Mouse (Mus musculus) forebrain, embryonic 13.5 days (tissue): Measurements from ENCODE around the gene Evx1. TPM values are rescaled to one million over a fixed set of nuclear protein-coding genes. Genes with fewer than 3 reads are reported as not detected.

Experiments used
- ATAC-seq: fragments of 200-750 bp; cut with Nextera tagmentation; 2 replicates; pipeline ENCODE4 v1.8.0; 2017
- H3K27ac ChIP-seq: fragments of 300-500 bp; sonication (generic); 2 replicates; pipeline ENCODE4 v1.5.1; 2015; ENCODE audit warnings: inconsistent platforms, mild to moderate bottlenecking, moderate library complexity
- H3K27me3 ChIP-seq: fragments of 300-500 bp; sonication (generic); 2 replicates; pipeline ENCODE4 v1.6.1; 2015; ENCODE audit warnings: mild to moderate bottlenecking, inconsistent platforms
- H3K36me3 ChIP-seq: fragments of 300-500 bp; sonication (generic); 2 replicates; pipeline ENCODE4 v1.6.1; 2015; ENCODE audit warnings: mild to moderate bottlenecking, inconsistent platforms; ENCODE audit not compliant: poor library complexity, severe bottlenecking
- H3K4me1 ChIP-seq: fragments of 300-500 bp; sonication (generic); 2 replicates; pipeline ENCODE4 v1.6.1; 2015; ENCODE audit warnings: inconsistent platforms
- H3K4me2 ChIP-seq: fragments of 300-500 bp; sonication (generic); 2 replicates; pipeline ENCODE4 v1.6.1; 2015; ENCODE audit warnings: inconsistent platforms, mild to moderate bottlenecking, moderate library complexity
- H3K4me3 ChIP-seq: fragments of 300-500 bp; sonication (generic); 2 replicates; pipeline ENCODE4 v1.5.1; 2015; ENCODE audit warnings: mild to moderate bottlenecking, inconsistent platforms
- H3K9ac ChIP-seq: fragments of 300-500 bp; sonication (generic); 2 replicates; pipeline ENCODE4 v1.6.1; 2015; ENCODE audit warnings: mild to moderate bottlenecking, inconsistent platforms
- H3K9me3 ChIP-seq: fragments of 300-500 bp; sonication (generic); replicated peaks from 2 replicates; pipeline ENCODE4 v1.6.1; 2016; ENCODE audit warnings: inconsistent platforms
- WGBS: fragments of 180-500 bp; shearing (Covaris S2); methylation state at CpG from one replicate; pipeline ENCODE4 v1.1.7; 2015; 5-methylcytosine and 5-hydroxymethylcytosine counted together
- polyA plus RNA-seq: library from polyadenylated mRNA; unstranded; fragments of >200 nt; fragmentation: Nextera tagmentation; extraction: Ambion mirVana; gene quantifications from 2 replicates; pipeline ENCODE4 v1.2.1, GENCODE M21; 2015

Evx1 gene
- polyA plus RNA-seq, 1 experiment from 2014 or later = not detected

DNA sequence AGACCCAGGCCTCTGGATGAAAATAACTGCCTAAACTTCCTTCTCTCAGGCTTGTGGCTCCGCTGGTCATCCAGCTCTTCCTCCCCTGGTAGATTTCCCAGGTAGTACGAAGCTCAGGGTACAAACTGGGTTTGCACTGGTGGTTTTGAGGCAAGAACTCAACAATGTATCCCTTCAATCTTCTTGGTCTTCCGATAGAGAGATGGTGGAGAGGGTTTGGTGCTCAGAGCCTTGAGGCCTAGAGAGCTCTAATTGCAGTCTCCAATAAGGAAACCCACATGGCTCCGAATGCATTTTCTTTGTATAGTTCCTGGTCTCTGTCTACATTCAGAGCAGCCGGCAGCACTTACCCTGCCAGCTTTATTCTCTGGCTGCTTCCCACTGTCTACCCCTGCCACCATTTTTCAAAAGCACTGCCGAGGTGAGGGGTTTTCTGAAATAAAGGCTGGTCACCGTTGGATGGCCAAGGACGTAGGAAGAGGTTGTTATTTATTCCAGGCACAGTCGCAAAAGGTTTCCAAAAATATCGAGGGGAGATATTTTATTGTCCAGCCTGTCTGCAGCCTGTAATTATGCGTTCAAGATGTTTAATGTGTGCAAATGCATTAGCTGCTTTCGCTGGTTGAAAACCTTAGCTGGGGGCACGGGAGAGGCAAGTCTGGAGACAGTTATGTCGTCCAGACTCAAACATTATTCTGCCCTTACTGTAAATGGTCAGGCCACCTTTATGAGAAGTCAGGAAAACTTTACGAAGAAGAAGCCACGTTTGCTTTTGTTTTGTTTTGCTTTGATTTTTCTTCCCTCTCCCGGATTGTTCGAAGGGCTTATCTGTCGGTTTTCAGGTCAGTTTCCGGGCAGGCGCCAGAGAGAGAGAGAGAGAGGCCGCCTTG is 40.3 kb upstream of the Evx1 start:
- 2% methylated on average over 22 of the region's 22 CpGs for WGBS

DNA sequence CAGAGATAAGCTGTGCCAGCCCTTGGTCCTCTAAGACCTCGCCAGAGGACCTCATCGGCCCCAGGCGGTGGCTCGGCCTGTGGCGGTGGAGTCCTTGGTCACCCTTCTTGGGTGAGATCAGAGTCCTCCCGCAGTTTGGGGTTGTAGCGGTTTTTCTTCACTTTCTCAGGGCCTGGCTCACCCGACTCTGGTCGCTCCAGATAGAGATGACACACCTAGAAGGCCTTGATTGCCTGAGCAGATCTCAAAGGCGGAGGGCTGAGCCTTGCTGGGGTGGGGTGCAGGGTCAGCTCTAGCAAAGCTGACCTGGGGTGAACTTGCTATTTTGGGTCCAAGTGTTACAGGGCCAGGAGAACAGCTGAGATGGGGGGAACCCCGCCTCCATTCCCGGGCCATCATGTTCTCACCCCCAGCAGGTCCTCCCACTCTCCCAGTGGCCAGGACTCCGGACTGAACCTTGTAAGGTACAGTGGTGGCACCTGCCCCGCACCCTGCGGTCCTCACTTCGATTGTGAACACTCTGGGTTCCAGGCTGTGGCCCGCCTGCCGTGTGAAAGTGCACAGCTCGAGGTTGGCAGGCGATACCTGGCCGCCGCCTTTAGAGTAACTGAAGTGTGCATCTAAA is 39.5 kb upstream of the Evx1 start:
- peaks cover 99% of the 10 kb centered on the region for H3K27me3 ChIP-seq
- no peaks in the 10 kb centered on the region for H3K4me1 ChIP-seq
- no peak overlapping the region for H3K27ac ChIP-seq
- 1% methylated on average over 22 of the region's 22 CpGs for WGBS
- H3K9ac ChIP-seq = no peak overlapping the region
- no peaks in the 10 kb centered on the region for H3K36me3 ChIP-seq
- no peak for ATAC-seq
- no peak overlapping the region for H3K4me2 ChIP-seq
- no peak overlapping the region for H3K4me3 ChIP-seq
- no peaks in the 10 kb centered on the region for H3K9me3 ChIP-seq

More for the DNA sequence above, 40.3 kb upstream of the Evx1 start:
- Histone ChIP-seq H3K9ac (no peak overlapping the region), H3K4me1 (no peaks in the 10 kb centered on the region), H3K27me3 (peaks cover 99% of the 10 kb centered on the region), H3K36me3 (no peaks in the 10 kb centered on the region), H3K4me2 (no peak overlapping the region), H3K4me3 (no peak overlapping the region), H3K9me3 (no peaks in the 10 kb centered on the region), H3K27ac (no peak overlapping the region)
- no peak for ATAC-seq

DNA sequence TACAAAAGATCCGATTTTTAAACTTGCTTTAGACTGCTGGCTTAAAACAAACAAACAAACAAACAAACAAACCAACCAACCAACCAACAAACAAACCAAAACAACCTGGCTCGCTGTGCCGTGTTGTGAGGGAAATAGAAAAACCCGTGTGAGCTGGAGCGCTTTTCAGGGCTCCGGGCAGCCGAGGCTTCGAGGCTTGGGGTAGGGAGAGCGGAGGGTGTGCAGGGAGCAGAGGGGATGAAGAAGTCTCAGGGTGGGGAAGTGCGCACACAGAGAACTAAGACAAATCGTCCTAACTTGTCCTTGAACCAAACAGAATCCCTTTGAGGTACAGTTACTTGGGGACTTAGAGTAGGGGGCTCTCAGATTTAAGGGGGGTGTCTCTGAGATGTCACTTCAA is 38.7 kb upstream of the Evx1 start:
- 3% methylated on average over 11 of the region's 11 CpGs for WGBS
- no peaks in the 10 kb centered on the region for H3K4me1 ChIP-seq
- H3K4me2 ChIP-seq = no peak overlapping the region
- H3K27ac ChIP-seq = no peak overlapping the region
- no peaks in the 10 kb centered on the region for H3K36me3 ChIP-seq
- no peak overlapping the region for H3K9ac ChIP-seq
- no peak overlapping the region for H3K4me3 ChIP-seq
- H3K9me3 ChIP-seq = no peaks in the 10 kb centered on the region
- no peak for ATAC-seq
- peaks cover 98% of the 10 kb centered on the region for H3K27me3 ChIP-seq

DNA sequence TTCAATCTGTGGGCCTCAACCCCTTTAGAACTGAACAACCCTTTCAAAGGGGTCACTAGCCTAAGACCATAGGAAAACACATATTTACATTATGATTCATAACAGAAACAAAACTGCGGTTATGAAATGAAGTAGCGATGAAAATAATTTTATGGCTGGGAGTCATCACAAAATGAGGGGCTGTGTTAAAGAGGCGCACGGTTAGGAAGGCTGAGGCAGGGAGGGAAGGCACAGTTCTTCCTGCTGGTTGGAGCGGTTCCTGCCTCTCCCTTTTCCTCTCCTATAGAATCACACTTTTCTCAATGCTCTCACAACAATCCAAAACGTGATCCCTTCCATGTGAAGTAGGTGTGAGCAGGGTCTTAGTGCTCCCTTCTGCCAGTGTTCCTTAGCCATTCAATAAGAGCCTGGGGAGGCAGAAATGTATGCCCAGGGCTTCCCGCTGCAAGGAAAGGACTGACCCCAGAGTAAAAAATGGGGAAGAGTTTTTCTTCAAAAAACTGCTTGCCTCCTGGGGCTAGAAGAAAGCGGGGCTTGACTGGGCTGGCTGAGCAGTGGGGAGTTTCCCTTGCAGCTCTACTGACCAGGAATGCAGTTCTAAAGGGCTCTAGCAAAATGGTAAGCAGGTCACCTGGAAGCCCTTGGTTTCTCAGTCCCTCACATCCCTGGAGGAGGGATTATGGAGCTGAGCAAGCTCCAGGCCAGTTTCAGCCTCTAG is 37.6 kb upstream of the Evx1 start:
- Histone ChIP-seq H3K27me3 (peaks cover 97% of the 10 kb centered on the region), H3K9me3 (no peaks in the 10 kb centered on the region), H3K4me1 (no peaks in the 10 kb centered on the region), H3K27ac (no peak overlapping the region), H3K36me3 (no peaks in the 10 kb centered on the region), H3K4me2 (no peak overlapping the region), H3K9ac (no peak overlapping the region), H3K4me3 (no peak overlapping the region)
- ATAC-seq = no peak
- 6% methylated on average over 8 of the region's 8 CpGs for WGBS

DNA sequence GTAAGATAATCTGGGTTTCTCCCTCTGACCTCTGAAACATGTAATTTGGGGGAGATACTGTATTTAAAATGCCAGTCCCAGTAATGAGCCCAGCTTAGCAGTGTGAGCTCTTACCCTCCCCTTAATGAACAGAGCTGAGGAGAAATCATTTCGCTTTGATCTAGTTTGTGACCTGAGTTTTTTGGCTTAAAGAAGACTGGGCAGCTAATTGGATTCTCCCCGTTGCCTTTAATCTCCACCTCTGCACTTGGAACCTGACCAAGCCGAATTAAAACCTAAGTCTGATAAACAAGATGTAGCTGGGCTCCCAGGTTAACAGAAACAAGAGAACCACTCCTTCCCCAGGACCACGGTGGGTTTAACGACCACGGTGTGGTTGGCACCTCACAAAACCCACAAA is 36.9 kb upstream of the Evx1 start:
- no peak overlapping the region for H3K4me2 ChIP-seq
- no peak overlapping the region for H3K4me3 ChIP-seq
- no peaks in the 10 kb centered on the region for H3K36me3 ChIP-seq
- under 1% methylated on average over 6 of the region's 6 CpGs for WGBS
- peaks cover 97% of the 10 kb centered on the region for H3K27me3 ChIP-seq
- no peak overlapping the region for H3K27ac ChIP-seq
- H3K4me1 ChIP-seq = no peaks in the 10 kb centered on the region
- no peak for ATAC-seq
- H3K9me3 ChIP-seq = no peaks in the 10 kb centered on the region
- H3K9ac ChIP-seq = no peak overlapping the region

DNA sequence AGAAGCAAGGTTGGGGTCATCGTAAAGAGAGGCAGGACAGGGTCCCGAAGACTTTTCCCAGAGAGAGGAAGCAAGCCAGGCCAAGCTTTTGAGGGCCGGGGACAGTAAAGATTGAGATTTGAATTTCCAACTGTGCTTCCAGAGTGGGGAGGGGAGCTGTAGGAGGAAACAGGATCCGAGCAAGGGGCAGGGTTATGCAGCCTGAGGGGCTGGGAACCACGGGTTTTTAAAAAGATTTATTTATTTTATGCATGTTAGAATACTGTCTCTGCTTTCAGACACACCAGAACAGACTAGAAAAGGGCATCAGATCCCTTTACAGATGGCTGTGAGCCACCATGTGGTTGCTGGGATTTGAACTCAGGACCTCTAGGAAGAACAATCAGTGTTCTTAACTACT is 36.4 kb upstream of the Evx1 start:
- ATAC-seq = no peak
- Histone ChIP-seq H3K4me1 (no peaks in the 10 kb centered on the region), H3K27ac (no peak overlapping the region), H3K36me3 (no peaks in the 10 kb centered on the region), H3K9me3 (no peaks in the 10 kb centered on the region), H3K9ac (no peak overlapping the region), H3K4me3 (no peak overlapping the region), H3K4me2 (no peak overlapping the region), H3K27me3 (peaks cover 97% of the 10 kb centered on the region)
- WGBS = 10% methylated on average over 5 of the region's 5 CpGs

DNA sequence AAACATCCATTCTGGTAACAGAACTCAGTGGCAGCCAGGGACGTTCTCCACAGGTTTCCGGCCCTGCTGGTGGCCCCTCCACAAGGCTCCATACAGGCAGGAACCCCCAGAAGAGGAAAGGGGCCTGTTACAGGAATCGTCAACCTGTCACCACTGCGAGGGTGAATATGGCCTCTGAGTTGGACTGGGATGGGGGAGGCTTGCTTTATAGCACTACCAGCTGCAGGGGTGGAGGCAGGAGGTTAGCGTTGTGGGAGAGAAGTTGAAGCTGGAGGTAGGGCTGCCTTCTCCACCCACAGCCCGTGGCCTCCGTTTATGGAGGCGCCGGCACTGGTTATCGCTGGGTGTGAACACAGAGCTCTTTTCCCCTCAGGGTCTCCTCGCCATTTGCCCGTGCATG is 32.2 kb upstream of the Evx1 start:
- Histone ChIP-seq H3K4me2 (no peak overlapping the region), H3K36me3 (no peaks in the 10 kb centered on the region), H3K9ac (no peak overlapping the region), H3K9me3 (no peaks in the 10 kb centered on the region), H3K27ac (no peak overlapping the region), H3K27me3 (peaks cover 88% of the 10 kb centered on the region), H3K4me1 (no peaks in the 10 kb centered on the region), H3K4me3 (no peak overlapping the region)
- ATAC-seq = no peak
- WGBS = 73% methylated on average over 12 of the region's 12 CpGs

DNA sequence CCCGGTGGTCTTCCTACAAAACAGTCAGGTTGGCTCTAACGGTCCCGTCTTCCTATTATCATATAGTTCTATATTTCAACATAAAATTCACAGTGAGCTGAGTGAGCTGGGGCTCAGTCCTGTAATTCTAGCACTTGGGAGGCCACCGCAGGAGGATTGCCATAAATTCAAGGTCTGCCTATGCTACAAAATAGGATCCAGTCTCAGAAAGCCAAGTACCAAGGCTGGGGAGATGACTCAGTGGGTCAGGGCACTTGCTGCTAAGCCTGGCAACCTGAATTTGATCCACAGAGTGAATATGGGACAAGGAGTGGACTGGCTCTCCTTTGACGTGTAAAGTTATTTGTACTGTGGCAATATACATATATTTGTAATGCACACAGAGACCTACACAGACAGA is 29.4 kb upstream of the Evx1 start:
- H3K4me2 ChIP-seq = no peak overlapping the region
- 85% methylated on average over 5 of the region's 5 CpGs for WGBS
- H3K9ac ChIP-seq = no peak overlapping the region
- no peak for ATAC-seq
- H3K36me3 ChIP-seq = no peaks in the 10 kb centered on the region
- H3K4me3 ChIP-seq = no peak overlapping the region
- H3K27me3 ChIP-seq = peaks cover 81% of the 10 kb centered on the region
- no peak overlapping the region for H3K27ac ChIP-seq
- no peaks in the 10 kb centered on the region for H3K9me3 ChIP-seq
- H3K4me1 ChIP-seq = no peaks in the 10 kb centered on the region

DNA sequence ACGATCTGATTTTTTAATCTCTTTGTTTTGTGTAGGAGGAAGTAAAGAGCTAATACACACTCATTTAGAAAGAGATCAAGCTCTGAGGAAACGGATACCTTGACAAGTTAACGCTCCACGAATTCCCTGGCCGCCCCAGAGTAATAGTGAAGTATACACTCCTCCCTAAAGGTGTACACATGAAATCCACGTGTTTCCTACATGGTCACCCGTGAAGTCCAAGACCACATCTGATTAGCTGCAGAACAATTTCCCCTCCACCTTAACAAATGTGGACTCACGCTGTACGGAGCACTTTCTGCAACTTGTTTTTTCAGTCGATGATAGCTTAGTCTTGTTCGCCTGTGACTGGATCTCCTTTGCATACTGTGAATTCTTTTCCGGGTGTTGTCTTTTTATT is 23.1 kb upstream of the Evx1 start:
- Histone ChIP-seq H3K36me3 (no peaks in the 10 kb centered on the region), H3K4me3 (no peak overlapping the region), H3K27me3 (peaks cover 87% of the 10 kb centered on the region), H3K9me3 (no peaks in the 10 kb centered on the region), H3K27ac (no peak overlapping the region), H3K9ac (no peak overlapping the region), H3K4me2 (no peak overlapping the region), H3K4me1 (peaks cover 6% of the 10 kb centered on the region; the same call in 1 of the 2 replicates)
- no peak for ATAC-seq
- 22% methylated on average over 12 of the region's 12 CpGs for WGBS

DNA sequence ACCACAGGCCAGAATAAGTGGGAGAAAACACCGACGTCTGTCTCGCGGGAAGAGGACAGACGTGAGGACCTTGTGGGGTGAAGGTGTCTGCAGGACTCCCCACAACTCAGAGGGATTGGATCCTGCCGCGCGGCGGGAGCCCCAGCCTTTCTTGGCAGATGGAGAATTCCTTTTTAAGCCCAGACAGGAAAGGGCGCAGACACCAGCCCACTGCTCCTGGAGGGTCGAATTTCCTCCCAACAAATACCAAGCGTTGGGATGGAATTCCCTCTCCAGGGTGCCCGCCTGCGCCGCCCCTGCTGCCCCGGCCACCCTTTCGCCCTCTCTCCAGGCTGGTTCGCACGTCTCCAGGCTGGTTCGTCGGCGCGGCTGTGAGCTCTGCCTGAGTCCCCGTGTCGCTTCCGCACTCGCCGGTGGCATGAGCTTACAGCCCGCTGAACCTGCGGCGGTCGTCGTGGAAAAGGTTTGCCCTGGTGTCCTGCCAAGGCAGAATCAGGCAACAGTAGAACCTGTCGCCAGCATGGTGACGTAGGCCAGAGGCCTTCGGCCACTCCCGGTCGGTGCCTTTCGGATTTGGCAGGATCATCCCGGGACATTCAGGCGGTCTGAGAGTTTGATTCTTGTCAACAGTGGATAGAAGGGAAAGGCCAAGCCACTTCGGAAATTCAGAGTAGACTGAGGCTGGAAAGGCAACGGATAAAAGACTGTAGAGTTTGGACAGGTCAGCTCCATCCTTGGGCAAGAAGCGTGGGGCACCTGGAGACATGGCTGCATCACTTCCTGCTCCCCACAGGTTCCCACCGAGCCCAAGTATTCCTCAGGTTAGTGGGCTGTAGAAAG is 22.1 kb upstream of the Evx1 start:
- no peak overlapping the region for H3K9ac ChIP-seq
- H3K4me2 ChIP-seq = peak overlapping the region; percentile 34
- H3K4me3 ChIP-seq = no peak overlapping the region; the same call in 1 of the 2 replicates
- H3K27me3 ChIP-seq = peaks cover 90% of the 10 kb centered on the region
- H3K4me1 ChIP-seq = peaks cover 6% of the 10 kb centered on the region; the same call in 1 of the 2 replicates
- WGBS = 2% methylated on average over 45 of the region's 45 CpGs
- no peaks in the 10 kb centered on the region for H3K36me3 ChIP-seq
- no peak for ATAC-seq
- no peaks in the 10 kb centered on the region for H3K9me3 ChIP-seq
- no peak overlapping the region for H3K27ac ChIP-seq

DNA sequence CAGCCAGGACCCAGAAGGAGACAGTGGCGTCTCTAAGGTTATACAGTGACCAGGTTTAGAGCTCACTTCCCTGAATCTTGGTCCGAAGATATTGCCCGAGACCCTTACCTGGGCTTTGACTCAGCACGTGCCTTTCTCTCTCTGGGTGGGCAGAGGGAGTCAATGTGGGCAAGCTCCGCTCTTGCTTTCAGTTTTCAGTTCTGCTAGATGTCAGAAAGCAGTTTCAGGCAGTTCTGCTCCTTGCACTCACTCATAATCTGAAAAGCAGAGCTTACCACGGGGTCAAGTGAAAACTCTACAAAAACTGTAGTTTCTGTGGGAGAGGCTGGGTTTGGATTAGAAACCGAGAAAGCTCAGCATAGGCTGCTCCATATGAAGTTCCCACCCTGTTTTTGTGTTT is 21.0 kb upstream of the Evx1 start:
- Histone ChIP-seq H3K27me3 (peaks cover 92% of the 10 kb centered on the region), H3K27ac (no peak overlapping the region), H3K4me1 (peaks cover 6% of the 10 kb centered on the region; the same call in 1 of the 2 replicates), H3K4me2 (no peak overlapping the region), H3K36me3 (no peaks in the 10 kb centered on the region), H3K9me3 (no peaks in the 10 kb centered on the region), H3K4me3 (no peak overlapping the region), H3K9ac (no peak overlapping the region)
- 57% methylated on average over 7 of the region's 7 CpGs for WGBS
- ATAC-seq = no peak
